Mouse (Mus musculus): ENCODE measurements around the gene Xylt1.

Gene Xylt1

GRCm38 (mm10) chr7:117550916-117551549 is 170.3 kb downstream of the Xylt1 start:
- in situ Hi-C loops (cut with MboI, MseI), result no loop called here

GRCm38 (mm10) chr7:117553228-117553627 is 172.4 kb downstream of the Xylt1 start:
- in situ Hi-C loops (cut with MboI, MseI), result no loop called here

DNA sequence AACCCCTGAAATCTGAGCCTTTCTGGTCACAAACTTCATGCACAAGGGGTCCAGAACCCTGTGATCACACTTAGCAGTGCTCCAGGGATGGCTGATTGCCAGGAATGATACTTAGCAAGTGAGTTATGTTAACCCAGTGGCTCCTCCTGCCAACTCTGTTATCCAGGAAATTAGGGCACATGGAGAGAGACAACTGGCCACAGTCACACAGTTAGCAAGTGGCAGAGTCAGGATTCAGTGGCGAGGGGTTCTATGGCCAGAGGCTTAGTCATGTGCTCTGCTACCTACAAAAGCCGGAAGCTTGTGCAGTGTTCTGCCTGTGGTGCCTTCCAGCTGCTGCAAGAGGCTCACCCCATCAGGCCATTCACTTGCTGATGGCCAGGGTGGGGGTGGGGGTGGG is 175.0 kb downstream of the Xylt1 start:
- in situ Hi-C loops (cut with MboI, MseI), result no loop called here

GRCm38 (mm10) chr7:117558166-117558565 is 177.4 kb downstream of the Xylt1 start:
- in situ Hi-C loops (cut with MboI, MseI), result no loop called here

DNA sequence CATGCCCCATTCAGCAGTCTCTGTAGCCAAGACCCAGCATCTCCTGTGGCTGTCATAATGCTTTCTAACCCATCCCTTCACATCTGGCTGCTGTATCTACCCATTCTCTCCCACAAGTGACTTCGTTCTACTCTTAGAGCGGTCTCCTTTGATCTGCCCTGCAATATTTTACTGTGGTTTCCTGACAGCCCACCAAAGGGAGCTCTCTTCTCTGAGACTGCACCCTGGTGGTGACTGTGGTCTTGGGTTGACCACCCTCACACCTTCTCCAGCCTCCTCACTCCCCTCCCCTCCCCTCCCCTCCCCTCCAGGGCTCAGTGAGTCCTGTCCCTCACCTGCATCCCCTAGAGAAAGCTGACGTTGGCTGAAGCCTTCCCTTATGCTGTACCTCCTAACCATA is 178.3 kb downstream of the Xylt1 start:
- in situ Hi-C loops (cut with MboI, MseI), result no loop called here

DNA sequence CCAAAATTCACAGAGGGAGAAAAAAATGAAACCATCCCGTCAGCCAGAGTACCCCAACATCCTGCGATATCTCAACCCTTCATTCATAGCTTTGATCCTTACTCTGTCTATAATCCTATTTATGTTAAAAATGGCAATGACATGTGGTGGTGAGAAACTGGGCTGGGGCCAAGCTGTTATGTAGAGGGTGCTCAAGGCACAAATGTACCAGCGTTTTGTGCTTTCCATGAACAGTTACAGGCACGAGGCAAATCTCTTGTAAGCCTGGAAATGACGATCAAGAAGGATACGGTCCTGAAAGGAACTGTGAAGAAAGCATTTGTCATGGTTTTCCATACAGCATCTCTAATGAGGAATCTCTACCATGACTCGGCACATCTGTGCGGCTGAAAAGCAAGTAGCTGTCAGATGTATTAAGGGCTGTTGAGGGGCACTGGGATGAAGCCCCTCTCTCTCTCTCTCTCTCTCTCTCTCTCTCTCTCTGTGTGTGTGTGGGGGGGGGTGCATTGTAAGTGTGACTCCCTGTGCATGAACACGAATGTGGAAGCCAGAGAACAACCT is 183.2 kb downstream of the Xylt1 start:
- in situ Hi-C loops (cut with MboI, MseI), result loop anchor here in 1 of 2 experiments (5.0 kb wide), 1 partner anchor 58 kb away; no protein-coding TSS in a partner anchor

- in situ Hi-C loops (cut with MboI, MseI), result loop anchor here in 1 of 2 experiments (5.0 kb wide), 1 partner anchor 58 kb away; no protein-coding TSS in a partner anchor
These were observed 183.8 kb downstream of the Xylt1 start for GRCm38 (mm10) chr7:117564627-117565026.

- in situ Hi-C loops (cut with MboI, MseI), result no loop called here
These were observed 185.3 kb downstream of the Xylt1 start for GRCm38 (mm10) chr7:117566115-117566514.

- in situ Hi-C loops (cut with MboI, MseI), result no loop called here
These were observed 186.1 kb downstream of the Xylt1 start for GRCm38 (mm10) chr7:117566833-117567232.

GRCm38 (mm10) chr7:117567252-117567651 is 186.5 kb downstream of the Xylt1 start:
- in situ Hi-C loops (cut with MboI, MseI), result no loop called here

- in situ Hi-C loops (cut with MboI, MseI), result no loop called here
These were observed 187.0 kb downstream of the Xylt1 start for GRCm38 (mm10) chr7:117567653-117568340.

- in situ Hi-C loops (cut with MboI, MseI), result no loop called here
These were observed 190.4 kb downstream of the Xylt1 start for GRCm38 (mm10) chr7:117571131-117571530.

DNA sequence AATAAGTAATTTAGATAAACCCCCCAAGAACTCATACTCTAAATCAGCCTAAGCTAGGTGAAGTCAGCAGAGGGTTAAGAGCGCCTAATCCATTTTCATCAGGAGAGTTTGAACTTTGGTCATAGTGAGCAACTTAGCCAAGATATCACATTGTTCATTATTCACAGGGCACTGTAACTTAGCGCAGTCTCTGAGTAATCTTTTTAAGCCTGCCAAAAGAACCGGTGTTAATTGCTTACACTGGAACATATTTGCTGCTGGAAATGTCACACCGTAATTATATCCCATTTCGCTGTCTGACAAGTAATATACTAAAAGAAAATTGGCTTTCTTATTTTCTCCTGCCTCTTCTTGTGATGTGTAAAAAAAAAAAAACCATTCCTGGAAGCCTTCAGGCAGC is 190.9 kb downstream of the Xylt1 start:
- in situ Hi-C loops (cut with MboI, MseI), result no loop called here

- in situ Hi-C loops (cut with MboI, MseI), result no loop called here
These were observed 192.4 kb downstream of the Xylt1 start for GRCm38 (mm10) chr7:117573170-117573569.

DNA sequence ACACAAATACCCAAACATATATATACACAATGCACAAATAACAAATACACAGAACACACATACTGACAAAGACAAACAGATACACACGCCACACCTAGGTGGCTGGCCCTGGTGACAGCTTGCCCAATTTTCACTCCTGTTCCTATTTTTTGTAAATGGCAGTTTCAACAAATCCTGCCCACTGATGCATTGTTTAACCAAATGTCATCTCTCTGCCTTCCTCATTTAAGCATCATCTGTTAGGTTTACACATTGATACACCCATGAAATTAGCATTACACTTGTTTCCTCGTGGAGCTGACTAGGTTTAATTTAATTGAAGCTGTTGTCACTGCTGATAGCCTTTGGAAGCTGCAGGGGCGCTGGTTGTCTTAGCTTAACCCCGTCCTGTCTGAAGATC is 194.6 kb downstream of the Xylt1 start:
- in situ Hi-C loops (cut with MboI, MseI), result no loop called here

DNA sequence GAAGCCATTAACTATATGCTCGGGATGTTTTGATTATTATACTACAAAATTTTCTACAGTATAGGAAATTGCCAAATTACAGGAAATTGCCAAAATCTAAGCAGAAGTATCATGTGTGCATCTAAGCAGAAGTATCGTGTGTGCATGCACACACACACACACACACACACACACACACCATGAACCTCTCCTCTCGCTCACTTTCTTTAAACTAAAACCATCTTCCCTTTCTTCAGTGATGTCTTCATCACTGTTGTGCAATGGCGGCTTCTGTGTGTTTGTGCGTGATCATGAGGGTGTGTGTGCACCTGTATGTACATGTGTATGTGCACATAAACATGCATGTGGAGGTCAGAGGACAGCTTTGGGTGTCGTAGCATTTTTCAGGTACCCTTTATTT is 196.3 kb downstream of the Xylt1 start:
- in situ Hi-C loops (cut with MboI, MseI), result no loop called here

GRCm38 (mm10) chr7:117585164-117585563 is 204.4 kb downstream of the Xylt1 start:
- in situ Hi-C loops (cut with MboI, MseI), result no loop called here

GRCm38 (mm10) chr7:117586811-117587210 is 206.0 kb downstream of the Xylt1 start:
- in situ Hi-C loops (cut with MboI, MseI), result no loop called here

DNA sequence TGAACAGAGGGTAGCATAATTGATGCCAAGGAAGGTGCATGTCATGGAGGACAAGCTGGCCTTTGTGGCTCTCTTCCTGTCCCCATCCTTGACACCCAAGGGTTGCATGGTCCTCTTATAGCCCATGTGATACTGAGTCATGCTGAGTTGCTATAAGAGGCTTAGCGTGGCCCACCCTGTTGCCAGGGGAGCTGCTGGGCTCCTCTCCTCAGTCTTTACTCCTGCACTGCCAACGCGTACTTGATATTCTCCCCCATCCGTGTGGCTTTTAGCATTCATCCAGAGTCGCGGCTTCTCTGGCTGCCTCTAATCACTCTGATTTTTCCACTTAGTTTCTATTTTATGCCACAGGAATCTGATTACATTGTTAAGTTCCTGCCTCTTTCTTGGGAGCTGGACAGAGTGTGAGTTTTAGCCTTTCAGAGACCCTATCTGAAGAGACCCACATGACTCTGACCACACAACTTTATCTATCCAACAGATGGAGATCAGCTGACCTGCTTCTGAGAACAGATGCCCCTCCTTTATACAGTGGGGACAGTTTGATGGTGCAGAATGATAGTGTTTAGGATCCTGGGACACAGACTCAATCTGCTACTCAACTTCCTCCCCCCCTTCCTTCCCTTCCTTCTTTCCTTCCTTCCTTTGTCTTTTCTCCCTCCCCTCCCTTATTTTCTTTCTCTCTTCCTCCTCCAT is 206.6 kb downstream of the Xylt1 start:
- in situ Hi-C loops (cut with MboI, MseI), result no loop called here

GRCm38 (mm10) chr7:117588426-117588825 is 207.6 kb downstream of the Xylt1 start:
- in situ Hi-C loops (cut with MboI, MseI), result no loop called here

DNA sequence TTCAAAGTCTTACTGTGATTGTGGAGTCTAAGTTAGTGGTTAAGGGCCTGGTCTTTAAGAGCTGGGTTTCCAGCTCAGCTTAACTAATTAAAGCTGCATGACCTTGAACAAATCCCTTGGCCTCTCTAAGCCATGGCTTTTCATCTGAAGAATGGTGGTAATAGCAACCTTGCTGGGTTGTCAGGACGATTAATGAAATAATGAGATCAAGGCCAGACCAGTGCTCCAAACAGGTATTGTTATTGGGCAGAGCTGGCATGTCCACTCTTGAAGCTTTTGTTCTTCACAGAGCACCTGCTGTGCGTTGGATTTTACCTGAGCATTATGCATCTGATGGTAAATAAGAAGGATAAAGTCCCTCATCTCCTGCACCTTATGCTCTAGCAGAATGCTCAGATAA is 208.6 kb downstream of the Xylt1 start:
- in situ Hi-C loops (cut with MboI, MseI), result no loop called here

DNA sequence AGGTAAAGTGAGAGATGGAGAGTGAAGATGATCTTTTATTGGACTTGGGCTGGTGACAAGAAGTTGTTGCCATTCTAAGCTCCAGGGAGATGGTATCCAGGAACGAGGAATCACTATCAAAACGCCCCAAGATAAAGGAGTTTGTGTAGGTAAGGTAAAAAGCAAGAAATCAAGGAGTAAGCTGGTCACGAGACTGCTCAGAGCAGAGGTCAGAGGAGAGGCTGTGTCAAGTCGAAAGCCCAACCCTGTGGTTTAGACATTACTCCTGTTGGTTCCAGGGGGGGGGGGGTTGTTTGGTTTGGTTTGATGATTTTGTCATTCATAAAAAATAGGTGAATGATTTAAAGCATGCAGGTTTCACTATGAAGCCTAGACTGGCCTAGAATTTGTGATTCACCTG is 209.0 kb downstream of the Xylt1 start:
- in situ Hi-C loops (cut with MboI, MseI), result no loop called here

Data from T-helper 17 cell (primary cell).